Mouse (Mus musculus) neural tube, embryonic 12.5 days (tissue): ENCODE results near the gene H2-Aa. TPM values are rescaled to one million over a fixed set of nuclear protein-coding genes. Genes with fewer than 3 reads are reported as not detected.

Source experiments
- ATAC-seq: fragments of 200-750 bp; cut with Nextera tagmentation; 2 replicates; pipeline ENCODE4 v1.8.0; 2017; ENCODE audit warnings: low read depth, mild to moderate bottlenecking, moderate TSS enrichment, moderate library complexity; ENCODE audit not compliant: low FRiP score
- H3K27ac ChIP-seq: fragments of 300-500 bp; sonication (generic); 2 replicates; pipeline ENCODE4 v1.5.1; 2016
- H3K27me3 ChIP-seq: fragments of 300-500 bp; sonication (generic); replicated peaks from 2 replicates; pipeline ENCODE4 v1.6.1; 2016; ENCODE audit warnings: mild to moderate bottlenecking
- H3K36me3 ChIP-seq: fragments of 300-500 bp; sonication (generic); 2 replicates; pipeline ENCODE4 v1.6.1; 2016; ENCODE audit warnings: mild to moderate bottlenecking
- H3K4me1 ChIP-seq: fragments of 300-500 bp; sonication (generic); 2 replicates; pipeline ENCODE4 v1.6.1; 2016
- H3K4me2 ChIP-seq: fragments of 300-500 bp; sonication (generic); replicated peaks from 2 replicates; pipeline ENCODE4 v1.6.1; 2016; ENCODE audit warnings: mild to moderate bottlenecking
- H3K4me3 ChIP-seq: fragments of 300-500 bp; sonication (generic); 2 replicates; pipeline ENCODE4 v1.5.1; 2016
- H3K9ac ChIP-seq: fragments of 300-500 bp; sonication (generic); 2 replicates; pipeline ENCODE4 v1.6.1; 2016; ENCODE audit warnings: mild to moderate bottlenecking
- H3K9me3 ChIP-seq: fragments of 300-500 bp; sonication (generic); 2 replicates; pipeline ENCODE4 v1.6.1; 2016; ENCODE audit warnings: mild to moderate bottlenecking
- WGBS: fragments of 180-500 bp; shearing (Covaris S2); methylation state at CpG from one replicate; pipeline ENCODE4 v1.1.7; 2016; 5-methylcytosine and 5-hydroxymethylcytosine counted together
- polyA plus RNA-seq: library from polyadenylated mRNA; unstranded; fragments of >200 nt; fragmentation: Nextera tagmentation; extraction: Ambion mirVana; gene quantifications from 2 replicates; pipeline ENCODE4 v1.2.1, GENCODE M21; 2016

H2-Aa gene
- polyA plus RNA-seq, 1 experiment from 2014 or later: 0.16 TPM

DNA sequence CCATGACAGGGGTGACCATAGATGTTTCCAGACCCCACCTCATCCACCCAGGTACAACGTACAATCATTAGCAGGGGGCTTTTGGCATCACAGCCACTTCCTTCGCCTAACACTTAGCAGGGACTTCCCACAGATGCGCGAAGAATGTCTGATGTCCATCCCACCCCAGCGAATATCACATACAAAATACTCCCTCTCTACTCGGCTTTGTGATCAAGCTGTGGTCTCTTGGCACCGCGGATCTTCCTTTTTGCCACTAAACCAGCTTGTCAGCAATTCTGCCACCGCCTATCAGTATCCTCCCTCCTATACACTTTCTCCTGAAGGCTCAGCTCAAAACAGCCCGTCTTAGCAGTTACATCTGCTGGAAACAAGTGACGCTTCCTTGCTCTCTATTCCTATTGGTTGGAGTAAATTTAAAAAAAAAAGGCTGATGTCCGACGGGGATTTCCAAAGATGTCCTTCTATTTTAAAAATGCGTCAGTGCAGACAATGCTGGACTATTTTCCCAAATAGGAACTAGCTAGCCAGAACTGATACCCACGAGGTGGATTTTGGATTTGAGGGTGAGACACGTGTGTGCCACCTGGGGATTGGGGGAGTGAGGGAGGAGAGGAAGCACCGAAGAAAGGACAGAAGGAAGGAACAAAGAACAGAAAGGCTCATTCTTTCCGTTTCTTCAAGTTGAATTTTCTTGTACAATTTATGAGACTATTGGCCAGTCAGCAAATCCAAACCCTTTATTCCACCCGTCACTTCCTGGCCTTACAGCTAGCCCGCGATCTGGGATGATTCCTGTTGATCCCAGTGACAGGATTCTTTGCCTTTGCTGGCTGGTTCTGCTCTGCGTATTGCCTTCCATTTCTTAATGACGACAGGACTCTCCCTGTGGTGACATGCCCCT, 8.5 kb upstream of the H2-Aa start:
- ATAC-seq: peak; percentile 77; the same call in 1 of the 2 replicates
- no peaks in the 10 kb centered on the region for H3K36me3 ChIP-seq
- no peak overlapping the region for H3K27ac ChIP-seq
- peak overlapping the region; percentile 18; the same call in 1 of the 2 replicates for H3K4me3 ChIP-seq
- H3K9me3 ChIP-seq: no peaks in the 10 kb centered on the region
- no peaks in the 10 kb centered on the region for H3K27me3 ChIP-seq
- no peaks in the 10 kb centered on the region; the same call in 1 of the 2 replicates for H3K4me1 ChIP-seq
- H3K9ac ChIP-seq: peak overlapping the region; percentile 26; the same call in 1 of the 2 replicates
- H3K4me2 ChIP-seq: peak overlapping the region; percentile 57
- 22% methylated on average over 23 of the region's 23 CpGs for WGBS

DNA sequence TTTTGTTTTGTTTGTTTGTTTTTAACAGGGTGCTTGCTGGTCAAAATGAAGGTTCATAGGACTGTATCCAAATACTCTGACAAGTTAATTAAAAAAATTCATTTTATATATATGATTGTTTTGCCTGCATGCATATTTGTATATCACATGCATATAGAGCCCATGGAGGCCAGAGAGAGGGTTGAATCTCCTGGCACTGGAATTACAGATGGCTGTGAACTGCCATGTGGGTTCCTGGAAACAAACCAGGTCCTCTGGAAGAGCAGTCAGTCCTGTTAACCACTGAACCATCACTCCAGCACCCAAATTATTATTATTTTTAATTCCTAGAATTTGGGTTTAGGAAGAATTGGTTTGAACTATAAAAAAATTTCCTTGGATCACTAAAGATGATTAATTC, 7.7 kb upstream of the H2-Aa start:
- Histone ChIP-seq H3K4me3 (no peak overlapping the region), H3K36me3 (no peaks in the 10 kb centered on the region), H3K27me3 (no peaks in the 10 kb centered on the region), H3K4me2 (no peak overlapping the region), H3K9ac (no peak overlapping the region), H3K4me1 (no peaks in the 10 kb centered on the region; the same call in 1 of the 2 replicates), H3K9me3 (no peaks in the 10 kb centered on the region), H3K27ac (no peak overlapping the region)
- ATAC-seq: no peak

DNA sequence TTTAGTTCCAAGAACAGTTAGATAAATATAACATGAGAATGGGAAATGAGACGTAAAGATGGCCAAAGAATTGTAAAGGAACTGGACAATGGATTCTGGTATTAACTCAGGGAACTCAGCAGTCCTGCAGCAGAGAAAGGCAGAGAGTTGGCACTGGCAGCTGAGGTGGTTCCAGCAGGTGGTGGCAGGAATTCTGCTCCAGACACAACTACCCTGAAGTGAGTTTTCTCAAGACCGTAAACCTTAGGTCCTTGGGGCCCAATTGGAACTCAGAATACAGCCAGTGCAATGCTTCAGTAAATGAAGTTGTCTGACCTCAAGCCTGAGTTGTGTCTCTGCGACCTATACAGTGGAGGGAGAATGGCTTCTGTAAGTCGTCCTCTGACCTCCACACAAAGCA, 6.6 kb upstream of the H2-Aa start:
- no peak for ATAC-seq
- Histone ChIP-seq H3K27ac (no peak overlapping the region), H3K4me1 (no peaks in the 10 kb centered on the region; the same call in 1 of the 2 replicates), H3K9ac (no peak overlapping the region), H3K4me3 (no peak overlapping the region), H3K36me3 (no peaks in the 10 kb centered on the region), H3K4me2 (no peak overlapping the region), H3K27me3 (no peaks in the 10 kb centered on the region), H3K9me3 (no peaks in the 10 kb centered on the region)
- WGBS: 70% methylated on average over 4 of the region's 4 CpGs

DNA sequence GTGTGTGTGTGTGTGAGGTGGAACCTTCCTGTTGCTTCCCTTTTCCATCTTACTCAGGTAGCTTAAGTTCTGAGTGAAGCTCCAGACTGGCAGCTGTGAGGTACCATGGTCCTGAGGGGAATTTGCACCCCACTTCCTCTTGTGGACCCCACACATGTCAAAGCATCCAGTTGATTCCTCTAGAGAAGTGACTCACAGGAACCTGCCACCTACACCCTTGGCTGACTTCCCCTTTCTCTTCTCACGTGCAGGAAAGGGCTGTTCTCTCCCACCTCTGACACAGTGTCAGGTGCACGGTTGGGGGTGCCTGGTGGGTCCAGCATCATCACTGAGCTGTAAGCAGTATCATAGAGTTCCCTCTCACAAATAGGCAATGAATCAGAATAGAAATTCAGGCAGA, 5.9 kb upstream of the H2-Aa start:
- Histone ChIP-seq H3K4me3 (no peak overlapping the region), H3K27ac (no peak overlapping the region), H3K4me1 (no peaks in the 10 kb centered on the region; the same call in 1 of the 2 replicates), H3K9me3 (no peaks in the 10 kb centered on the region), H3K36me3 (no peaks in the 10 kb centered on the region), H3K4me2 (no peak overlapping the region), H3K27me3 (no peaks in the 10 kb centered on the region), H3K9ac (no peak overlapping the region)
- no peak for ATAC-seq
- 62% methylated on average over 2 of the region's 2 CpGs for WGBS

DNA sequence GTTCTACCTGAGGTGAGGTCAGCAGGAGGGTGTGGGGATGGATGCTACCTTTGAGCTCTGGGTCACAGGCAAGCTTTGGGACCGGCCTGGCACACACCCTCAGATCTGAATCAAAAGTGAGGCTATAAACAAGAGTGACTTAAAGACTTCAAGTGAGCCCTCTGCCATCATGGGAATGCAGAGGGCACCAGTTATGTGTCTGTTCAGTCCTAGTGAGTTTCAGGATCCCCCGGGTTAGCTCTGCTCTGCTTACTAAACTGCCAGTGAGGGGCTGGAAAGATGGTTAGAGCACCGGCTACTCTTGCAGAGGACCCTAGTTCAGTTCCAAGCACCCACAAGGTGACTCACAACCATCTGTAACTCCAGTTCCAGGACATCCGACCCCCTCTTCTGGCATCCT, 4.9 kb upstream of the H2-Aa start:
- Histone ChIP-seq H3K9ac (no peak overlapping the region), H3K4me2 (no peak overlapping the region), H3K4me3 (no peak overlapping the region), H3K4me1 (no peaks in the 10 kb centered on the region; the same call in 1 of the 2 replicates), H3K27me3 (no peaks in the 10 kb centered on the region), H3K36me3 (no peaks in the 10 kb centered on the region), H3K9me3 (no peaks in the 10 kb centered on the region), H3K27ac (no peak overlapping the region)
- WGBS: 93% methylated on average over 4 of the region's 4 CpGs
- no peak for ATAC-seq

DNA sequence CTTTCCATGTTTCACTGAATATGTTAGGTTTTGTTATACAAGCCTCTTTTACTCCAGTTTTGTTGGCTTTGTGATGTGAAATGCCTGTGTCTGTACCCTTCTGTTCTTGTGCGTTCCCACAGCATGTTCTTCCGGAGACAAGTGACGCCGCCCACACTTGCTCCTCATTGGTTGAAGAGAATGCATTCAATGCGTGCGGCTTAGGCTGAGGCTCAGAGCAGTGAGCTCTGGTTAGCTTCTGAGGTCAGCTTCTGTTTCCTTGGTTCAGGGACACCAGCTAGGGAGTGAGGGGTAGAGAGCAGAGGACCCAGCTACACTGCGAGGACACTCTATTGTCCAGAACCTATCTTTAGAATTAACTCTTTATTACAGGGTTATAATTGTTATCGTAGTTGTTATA, 4.0 kb upstream of the H2-Aa start:
- H3K4me2 ChIP-seq: no peak overlapping the region
- H3K4me3 ChIP-seq: no peak overlapping the region
- no peaks in the 10 kb centered on the region for H3K9me3 ChIP-seq
- H3K9ac ChIP-seq: no peak overlapping the region
- 16% methylated on average over 8 of the region's 8 CpGs for WGBS
- no peaks in the 10 kb centered on the region; the same call in 1 of the 2 replicates for H3K4me1 ChIP-seq
- H3K27ac ChIP-seq: no peak overlapping the region
- no peaks in the 10 kb centered on the region for H3K36me3 ChIP-seq
- H3K27me3 ChIP-seq: no peaks in the 10 kb centered on the region
- peak; percentile 83 for ATAC-seq

DNA sequence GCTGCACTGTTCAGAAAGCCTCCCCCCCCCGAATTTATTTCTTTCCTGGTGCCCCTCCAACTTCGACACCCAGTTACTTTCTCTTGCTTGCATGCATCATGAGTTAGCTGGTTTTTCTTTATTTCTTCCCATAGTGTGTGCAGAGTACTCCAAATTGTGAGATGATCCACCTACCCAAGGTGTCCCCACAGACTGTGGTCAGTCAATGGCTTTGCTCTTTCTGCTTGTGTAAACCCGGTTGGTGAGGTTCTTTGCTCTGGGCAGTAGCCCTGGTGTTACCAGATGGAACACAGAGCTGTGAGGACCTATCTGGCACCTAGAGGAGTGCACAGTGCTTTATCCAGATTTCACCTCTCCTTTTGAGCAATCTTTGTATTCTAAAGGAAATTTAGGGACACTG, 508 bp upstream of the H2-Aa start:
- no peak for ATAC-seq
- Histone ChIP-seq H3K36me3 (no peaks in the 10 kb centered on the region), H3K4me3 (no peak overlapping the region), H3K9me3 (no peaks in the 10 kb centered on the region), H3K27ac (no peak overlapping the region), H3K27me3 (no peaks in the 10 kb centered on the region), H3K4me2 (no peak overlapping the region), H3K9ac (no peak overlapping the region), H3K4me1 (no peaks in the 10 kb centered on the region)
- WGBS: 65% methylated on average over 3 of the region's 3 CpGs

DNA sequence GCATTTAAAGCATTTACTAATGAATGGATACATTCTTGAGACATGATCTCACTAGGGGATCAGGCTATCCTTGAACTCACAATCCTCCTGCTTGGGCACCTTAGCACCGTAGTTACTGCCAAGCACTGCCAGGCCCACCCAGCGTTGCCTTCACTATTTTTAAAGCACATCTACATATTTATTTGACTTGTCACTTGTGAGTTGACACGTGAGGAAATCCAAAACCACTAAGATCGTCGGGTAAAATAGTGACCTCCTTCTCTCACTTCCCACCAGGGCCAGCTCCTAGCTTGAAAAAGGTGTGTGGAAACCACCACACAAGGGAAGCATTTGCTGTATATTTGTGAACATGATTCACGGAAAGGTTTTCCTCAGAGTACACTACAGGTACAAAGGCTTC, 624 bp downstream of the H2-Aa start:
- Histone ChIP-seq H3K9ac (no peak overlapping the region), H3K4me1 (no peaks in the 10 kb centered on the region), H3K9me3 (no peaks in the 10 kb centered on the region), H3K36me3 (no peaks in the 10 kb centered on the region), H3K4me2 (no peak overlapping the region), H3K4me3 (no peak overlapping the region), H3K27ac (no peak overlapping the region), H3K27me3 (no peaks in the 10 kb centered on the region)
- ATAC-seq: no peak
- WGBS: 73% methylated on average over 6 of the region's 6 CpGs

DNA sequence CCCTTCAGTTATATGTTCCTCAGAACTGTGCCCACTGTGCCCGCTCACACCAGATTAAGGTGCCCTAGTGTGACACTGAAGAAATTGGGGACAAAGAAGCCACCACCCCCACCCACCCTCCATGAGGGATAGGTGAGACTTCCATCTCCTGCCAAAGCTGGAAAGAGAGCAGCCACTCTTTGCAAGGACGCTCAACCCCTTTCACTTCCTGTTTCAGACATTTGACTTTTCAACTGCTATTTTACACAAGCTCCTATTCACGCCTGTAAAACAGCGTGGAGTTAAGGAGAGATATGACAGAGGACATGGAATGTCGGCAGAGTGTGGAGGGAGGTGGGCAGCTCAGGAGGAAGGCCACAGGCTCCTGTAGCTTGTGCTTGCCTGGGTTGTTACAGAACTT, 1.1 kb downstream of the H2-Aa start:
- H3K4me2 ChIP-seq: no peak overlapping the region
- no peaks in the 10 kb centered on the region for H3K4me1 ChIP-seq
- H3K9ac ChIP-seq: no peak overlapping the region
- no peaks in the 10 kb centered on the region for H3K27me3 ChIP-seq
- no peak overlapping the region for H3K27ac ChIP-seq
- no peak for ATAC-seq
- 82% methylated on average over 5 of the region's 5 CpGs for WGBS
- no peaks in the 10 kb centered on the region for H3K36me3 ChIP-seq
- H3K9me3 ChIP-seq: no peaks in the 10 kb centered on the region
- H3K4me3 ChIP-seq: no peak overlapping the region

DNA sequence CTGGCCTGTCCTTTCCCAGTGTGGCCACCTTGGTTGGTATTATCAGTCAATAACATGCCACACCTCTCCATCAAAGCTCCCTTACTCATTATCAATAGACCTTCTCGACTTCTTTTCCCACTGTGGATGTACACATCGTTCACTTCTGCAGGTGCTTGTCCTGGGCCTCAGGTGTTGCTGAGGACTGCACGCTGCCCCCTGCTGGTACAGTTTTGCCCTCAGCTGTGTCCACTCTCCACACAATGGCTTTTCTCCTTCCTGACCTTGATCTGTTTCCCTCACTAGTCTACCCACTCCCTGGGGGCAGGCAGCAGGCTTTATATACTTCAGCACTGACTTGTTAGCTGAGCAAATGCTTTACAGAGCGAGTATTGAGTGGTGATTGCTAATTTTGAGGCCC, 1.8 kb downstream of the H2-Aa start:
- Histone ChIP-seq H3K27ac (no peak overlapping the region), H3K4me1 (no peaks in the 10 kb centered on the region), H3K36me3 (no peaks in the 10 kb centered on the region), H3K9ac (no peak overlapping the region), H3K9me3 (no peaks in the 10 kb centered on the region), H3K4me3 (no peak overlapping the region), H3K27me3 (no peaks in the 10 kb centered on the region), H3K4me2 (no peak overlapping the region)
- ATAC-seq: no peak
- WGBS: 46% methylated on average over 4 of the region's 4 CpGs

DNA sequence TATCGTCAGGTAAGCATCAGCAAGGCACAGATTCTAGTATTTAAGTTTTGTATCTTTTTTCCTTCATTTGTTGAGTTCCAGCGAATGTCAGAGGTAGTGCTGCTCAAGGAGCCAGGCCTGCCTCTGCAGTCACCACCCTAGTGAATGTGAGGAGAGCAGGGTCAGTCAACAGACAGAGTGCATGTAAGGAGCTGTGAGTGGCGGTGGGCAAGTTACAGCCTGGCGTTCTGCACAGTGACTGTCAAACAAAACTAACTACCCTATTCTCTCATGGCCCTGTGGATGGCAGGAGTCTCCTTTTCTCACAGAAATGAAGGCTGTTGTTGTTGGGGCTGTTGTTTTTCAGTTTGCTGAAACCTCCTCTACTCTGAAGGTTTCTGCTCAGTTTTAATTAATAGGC, 2.3 kb downstream of the H2-Aa start:
- WGBS: 79% methylated on average over 4 of the region's 4 CpGs
- Histone ChIP-seq H3K27ac (no peak overlapping the region), H3K9me3 (no peaks in the 10 kb centered on the region), H3K4me2 (no peak overlapping the region), H3K27me3 (no peaks in the 10 kb centered on the region), H3K36me3 (no peaks in the 10 kb centered on the region), H3K9ac (no peak overlapping the region), H3K4me1 (no peaks in the 10 kb centered on the region), H3K4me3 (no peak overlapping the region)
- no peak for ATAC-seq

DNA sequence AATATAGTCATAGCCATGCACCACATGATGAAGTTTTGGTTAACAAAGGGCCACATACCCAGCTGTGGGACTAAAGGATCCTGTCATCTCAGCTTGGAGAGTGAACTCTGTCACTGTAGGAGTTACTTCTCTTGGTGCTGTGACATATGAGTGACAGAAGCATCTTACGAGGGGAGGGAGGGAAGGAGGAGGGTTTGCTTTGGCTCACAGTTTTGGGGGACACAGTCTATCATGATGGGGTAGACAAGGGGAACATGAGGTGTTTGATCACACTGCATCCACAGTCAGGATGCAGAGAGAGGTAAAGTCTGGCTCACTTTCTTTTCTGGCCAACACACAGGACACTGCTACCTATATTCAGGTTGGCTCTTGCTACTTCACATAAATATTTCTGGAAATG, 5.8 kb downstream of the H2-Aa start:
- no peak overlapping the region for H3K27ac ChIP-seq
- 89% methylated on average over 1 of the region's 1 CpGs for WGBS
- no peaks in the 10 kb centered on the region for H3K27me3 ChIP-seq
- H3K9me3 ChIP-seq: no peaks in the 10 kb centered on the region
- no peaks in the 10 kb centered on the region for H3K4me1 ChIP-seq
- no peak overlapping the region for H3K9ac ChIP-seq
- no peaks in the 10 kb centered on the region for H3K36me3 ChIP-seq
- no peak for ATAC-seq
- H3K4me3 ChIP-seq: no peak overlapping the region
- no peak overlapping the region for H3K4me2 ChIP-seq

DNA sequence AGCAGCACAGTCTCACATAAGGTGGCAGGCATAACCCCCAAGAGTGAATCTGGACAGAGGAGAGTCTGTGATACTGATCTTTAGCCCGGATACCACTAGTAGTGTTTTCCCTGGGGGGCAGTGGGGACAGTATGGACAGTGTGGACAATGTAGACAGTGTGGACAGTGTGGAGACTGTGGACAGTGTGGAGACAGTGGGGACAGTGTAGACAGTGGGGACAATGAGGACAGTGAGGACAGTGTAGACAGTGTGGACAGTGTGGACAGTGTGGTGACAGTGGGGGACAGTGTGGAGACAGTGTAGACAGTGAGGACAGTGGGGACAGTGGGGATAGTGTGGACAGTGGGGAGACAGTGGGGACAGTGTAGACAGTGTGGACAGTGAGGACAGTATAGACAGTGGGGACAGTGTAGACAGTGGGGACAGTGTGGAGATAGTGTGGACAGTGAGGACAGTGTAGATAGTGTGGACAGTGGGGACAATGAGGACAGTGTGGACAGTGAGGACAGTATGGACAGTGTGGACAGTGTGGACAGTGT, 7.1 kb downstream of the H2-Aa start:
- ATAC-seq: no peak
- Histone ChIP-seq H3K27me3 (no peaks in the 10 kb centered on the region), H3K36me3 (no peaks in the 10 kb centered on the region), H3K27ac (no peak overlapping the region), H3K4me3 (no peak overlapping the region), H3K9ac (no peak overlapping the region), H3K9me3 (0 out of 2 replicates have a peak, but pooled peaks cover 3% of the 10 kb centered on the region), H3K4me1 (no peaks in the 10 kb centered on the region), H3K4me2 (no peak overlapping the region)
- WGBS: 81% methylated on average over 1 of the region's 1 CpGs
